Mouse (Mus musculus) megakaryocyte, embryonic 14.5 days (primary cell): ENCODE results near the gene Zfhx3.

Experiments used
- FLI1 ChIP-seq: IDR thresholded peaks from 2 replicates; pipeline ENCODE4 v1.6.1; 2012; ENCODE audit warnings: low read length, inconsistent platforms, mixed read lengths
- GATA1 ChIP-seq: IDR thresholded peaks from 3 replicates; pipeline ENCODE4 v1.6.1; 2012; ENCODE audit warnings: mixed read lengths, low read length, inconsistent platforms, borderline replicate concordance

- TF ChIP-seq GATA1 (no peak), FLI1 (no peak)
Measured at GRCm38 (mm10) chr8:107926149-107926548, 16.3 kb upstream of the Zfhx3 start.
